Mouse (Mus musculus): ENCODE results near the gene Bphl.
"Not testable (repeated sequence)": the region's sequence is repeated elsewhere in the genome, so short reads cannot be mapped to it uniquely, and the experiment has no call there.

The Bphl gene

DNA sequence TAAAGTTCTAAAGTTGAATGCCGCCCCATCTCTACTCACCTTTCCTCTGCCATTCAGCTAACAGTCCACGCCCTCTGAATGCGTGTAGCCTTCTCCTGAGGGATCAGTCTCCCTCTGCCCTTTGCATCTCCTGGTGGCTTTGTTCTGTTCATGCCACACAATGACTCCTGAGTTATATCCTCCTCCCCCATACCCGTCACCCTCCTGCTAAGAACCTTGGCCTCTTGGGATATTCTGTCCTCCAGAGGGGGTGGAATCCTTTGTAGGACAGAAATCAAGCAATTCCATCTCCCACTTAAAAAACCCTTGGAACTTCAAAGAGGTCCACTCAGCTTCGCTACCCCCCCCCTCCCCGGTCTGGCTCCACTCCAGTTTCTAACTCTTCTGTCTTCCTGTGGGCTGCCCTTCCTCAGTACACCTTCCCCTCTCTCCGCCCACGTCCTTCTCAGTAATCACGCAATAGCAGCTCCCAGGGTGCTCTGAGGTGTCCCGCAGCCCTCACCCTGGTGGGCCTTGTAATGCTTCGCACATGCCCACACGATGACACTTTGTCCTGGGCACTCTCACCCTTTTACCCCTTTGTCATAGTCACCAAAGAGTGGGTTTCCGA, 16.4 kb downstream of the Bphl start:
- DNase-seq, result no peak

DNA sequence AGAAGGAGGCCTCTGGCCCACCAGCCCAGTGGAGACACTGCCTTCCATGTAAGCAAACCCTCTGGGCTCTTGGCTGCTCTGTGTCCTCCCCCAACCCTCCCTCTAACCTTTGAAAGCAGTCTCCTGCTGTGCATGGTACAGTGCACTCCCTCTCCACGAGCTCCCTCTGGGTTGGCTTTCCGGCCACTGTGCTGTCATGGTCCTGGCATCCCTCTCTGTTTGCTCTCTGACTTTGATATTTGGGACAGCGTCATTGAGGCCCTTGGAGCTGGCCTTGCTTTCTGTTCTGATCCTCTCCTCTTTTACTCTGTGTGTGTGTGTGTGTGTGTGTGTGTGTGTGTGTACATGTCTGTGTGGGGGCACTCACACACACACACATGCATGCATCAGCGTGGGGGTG, 17.0 kb downstream of the Bphl start:
- no peak for DNase-seq

GRCm38 (mm10) chr13:34054983-34055382, 17.6 kb downstream of the Bphl start:
- DNase-seq, result no peak

DNA sequence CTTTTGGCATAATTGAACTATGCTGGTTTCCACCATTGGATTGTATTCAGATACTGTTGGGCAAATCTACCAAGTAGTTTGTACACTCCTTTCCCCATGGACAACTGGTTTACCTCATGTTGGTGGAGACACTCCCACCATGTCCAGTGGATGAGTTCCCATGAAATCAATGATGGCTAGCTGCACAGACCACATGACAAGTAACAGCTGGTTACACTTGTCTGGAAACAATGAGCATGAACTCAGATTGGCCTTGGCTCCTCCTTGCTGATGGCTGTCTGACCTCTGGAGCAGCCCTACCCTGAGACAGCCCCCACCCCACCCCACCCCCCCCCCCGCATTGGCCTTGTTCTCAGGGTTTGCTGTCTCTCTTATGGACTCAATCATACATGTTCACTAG, 19.9 kb downstream of the Bphl start:
- DNase-seq, result no peak

DNA sequence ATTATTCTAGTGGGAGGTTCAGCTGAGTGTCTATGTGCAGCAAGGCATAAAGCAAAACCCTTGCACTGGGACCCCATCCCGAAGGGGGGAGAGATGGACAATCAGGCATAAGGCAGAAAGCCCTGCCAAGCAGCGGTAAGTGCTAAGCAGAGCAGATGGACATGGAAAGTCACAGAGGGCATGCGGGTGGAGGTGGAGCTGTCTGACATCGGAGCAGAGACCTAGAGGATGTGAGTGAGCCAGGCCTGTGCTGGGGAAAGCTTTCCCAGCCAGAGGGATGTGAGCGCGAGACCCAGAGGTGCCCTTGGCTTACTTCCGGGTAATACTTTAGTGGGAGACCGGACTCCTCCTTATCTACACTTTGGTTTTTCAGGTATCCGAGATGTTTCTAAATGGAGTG, 22.7 kb downstream of the Bphl start:
- no peak for DNase-seq

DNA sequence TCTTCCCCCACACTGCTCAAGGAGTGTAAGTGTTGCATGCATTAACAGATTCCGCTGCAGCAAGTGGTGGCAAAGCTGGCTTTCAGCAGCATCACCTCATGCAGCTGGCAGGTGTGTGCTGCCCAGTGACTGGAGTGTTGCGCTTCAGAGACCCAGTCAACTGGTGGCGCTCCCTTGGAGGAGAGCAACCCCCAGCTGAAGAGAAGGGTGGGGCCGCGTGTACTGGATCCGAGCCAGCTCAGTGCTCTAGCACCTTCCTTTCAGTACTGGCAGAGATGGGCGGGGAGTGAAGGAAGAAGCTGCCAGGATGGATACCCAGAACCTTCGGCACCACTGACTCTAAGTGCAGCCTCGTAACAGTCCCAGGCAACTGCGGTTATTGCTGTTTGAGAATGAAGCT, 25.1 kb downstream of the Bphl start:
- DNase-seq, result no peak

DNA sequence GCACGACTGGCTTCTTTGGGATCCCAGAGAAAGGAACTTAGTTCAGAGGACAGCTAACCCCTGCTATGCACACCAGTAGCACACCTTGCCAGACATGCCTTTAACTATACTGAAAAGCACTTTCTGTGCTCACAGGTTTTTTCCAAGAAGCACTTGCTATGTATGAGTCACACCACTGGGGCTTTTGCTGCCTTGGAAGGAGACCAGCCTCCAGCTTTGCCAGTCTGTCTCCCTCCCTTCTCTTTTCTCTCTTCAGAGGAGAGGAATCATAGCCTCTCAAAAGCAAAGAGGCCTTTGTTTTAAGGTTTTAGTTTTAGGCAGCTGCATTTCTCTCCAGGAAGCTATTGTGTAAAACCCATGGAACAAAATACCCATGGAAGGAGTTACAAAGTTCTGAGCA, 29.0 kb downstream of the Bphl start:
- no peak for DNase-seq

DNA sequence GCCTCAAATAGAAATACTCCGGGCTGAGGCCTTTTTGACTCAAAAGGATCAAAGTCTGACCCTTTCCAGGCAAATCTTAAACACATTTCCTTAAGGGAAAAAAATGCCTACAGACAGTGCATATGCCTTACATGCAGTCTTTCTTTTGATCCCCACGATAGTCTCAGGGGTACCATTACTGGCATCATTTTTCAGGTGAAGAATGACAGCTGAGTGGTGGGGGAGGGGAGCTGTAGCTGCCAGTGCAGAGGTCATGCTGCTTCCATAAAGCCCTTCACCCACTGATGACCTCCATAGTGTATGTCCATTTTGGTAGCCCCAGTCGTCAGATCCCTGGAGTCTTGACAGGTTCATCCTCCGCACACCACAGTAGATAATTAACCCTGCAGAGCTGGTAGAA, 32.9 kb downstream of the Bphl start:
- no peak for DNase-seq

DNA sequence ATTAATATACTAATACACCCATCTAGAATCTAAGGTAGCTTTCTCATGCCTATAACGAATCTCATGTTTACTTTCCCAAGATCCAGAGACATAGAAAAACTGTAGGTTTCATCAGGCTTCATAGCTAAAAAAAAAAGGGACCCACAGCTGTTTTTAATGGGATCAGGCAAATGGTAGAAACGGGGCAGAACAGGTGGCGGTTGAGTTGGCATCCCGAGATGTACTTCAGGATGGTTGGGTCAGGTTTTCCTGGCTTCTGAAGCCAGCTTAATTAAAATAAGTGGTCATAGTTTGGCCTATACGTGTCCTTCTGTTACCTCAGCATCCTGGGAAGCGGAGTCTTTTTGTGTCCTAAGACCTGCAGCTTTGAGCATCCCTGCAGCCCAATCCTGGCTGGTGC, 34.4 kb downstream of the Bphl start:
- DNase-seq, result no peak

DNA sequence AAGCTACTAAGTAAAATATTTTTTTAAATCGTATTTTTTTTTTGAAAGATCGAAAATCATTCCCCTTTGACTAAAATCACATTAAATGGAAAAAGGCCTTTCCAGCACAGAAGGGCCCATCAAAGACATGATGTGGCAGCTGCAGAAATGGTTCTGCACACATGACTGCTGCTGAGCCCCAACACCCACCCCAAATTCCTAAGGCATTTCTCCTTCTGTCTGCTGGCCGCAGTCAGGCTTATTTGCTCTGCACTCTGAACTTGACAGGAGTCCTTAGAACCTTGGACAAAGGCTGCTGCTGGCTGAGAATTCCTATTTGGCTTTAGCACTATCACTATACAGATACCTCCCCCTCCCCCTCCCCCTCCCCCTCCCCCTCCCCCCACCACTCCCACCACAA, 35.5 kb downstream of the Bphl start:
- no peak for DNase-seq

- DNase-seq, result not testable (repeated sequence)
These were observed 37.0 kb downstream of the Bphl start for GRCm38 (mm10) chr13:34074441-34074840.

- DNase-seq, result not testable (repeated sequence)
These were observed 38.5 kb downstream of the Bphl start for GRCm38 (mm10) chr13:34075893-34076292.

- peak; percentile 59 for DNase-seq
These were observed 39.4 kb downstream of the Bphl start for GRCm38 (mm10) chr13:34076561-34077491.

DNA sequence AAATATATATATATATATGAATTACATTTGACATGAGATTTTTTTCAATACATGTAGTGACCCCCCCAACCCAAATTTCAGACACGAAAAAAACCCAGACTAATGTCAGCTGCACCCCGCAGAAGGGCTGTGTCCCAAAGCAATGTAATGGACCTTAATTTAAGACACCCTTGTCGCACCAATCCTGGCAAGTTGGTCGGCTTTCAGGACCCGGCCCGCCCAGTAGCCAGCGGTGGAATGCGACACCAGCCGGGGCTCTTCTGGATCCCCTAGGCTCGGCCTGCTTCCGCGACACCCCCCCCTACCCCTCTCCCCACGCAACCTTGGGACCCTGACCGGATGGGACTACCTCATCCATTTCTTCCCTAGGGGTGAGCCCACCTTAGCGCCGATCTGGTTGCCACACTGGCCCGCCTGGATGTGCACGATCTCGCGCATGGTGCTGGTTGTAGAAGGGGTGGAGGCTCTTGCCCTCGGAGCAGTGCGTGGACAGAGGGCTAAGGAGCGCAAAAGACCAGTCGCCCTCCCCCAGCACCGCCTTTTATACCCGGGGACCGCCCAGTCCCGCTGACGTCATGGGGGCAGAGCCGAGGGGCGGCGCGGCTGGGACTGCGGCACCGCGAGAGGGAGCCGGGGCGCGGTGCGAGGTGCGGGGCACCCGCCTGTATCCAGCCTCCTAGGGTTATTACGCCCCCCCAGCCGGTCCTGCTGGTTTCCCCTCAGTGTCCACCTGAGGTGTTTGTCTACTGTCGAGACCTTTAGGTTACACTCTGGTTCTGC, 40.3 kb downstream of the Bphl start, which contains the start of gene Tubb2a:
Tubb2a (minus strand) TSS at position 516 of the 780 bp plus-strand sequence.
- peak; percentile 91 for DNase-seq

GRCm38 (mm10) chr13:34078500-34079280, 41.3 kb downstream of the Bphl start:
- no peak for DNase-seq

GRCm38 (mm10) chr13:34079801-34080200, 42.4 kb downstream of the Bphl start:
- DNase-seq, result no peak

GRCm38 (mm10) chr13:34081926-34082325, 44.5 kb downstream of the Bphl start:
- DNase-seq, result no peak

GRCm38 (mm10) chr13:34084026-34084750, 46.8 kb downstream of the Bphl start:
- DNase-seq, result peak; percentile 22

- no peak for DNase-seq
These were observed 49.8 kb downstream of the Bphl start for GRCm38 (mm10) chr13:34087052-34087812.

GRCm38 (mm10) chr13:34088201-34088649, 50.8 kb downstream of the Bphl start:
- not testable (repeated sequence) for DNase-seq

GRCm38 (mm10) chr13:34088871-34089288, 51.5 kb downstream of the Bphl start:
- no peak for DNase-seq

Data from cerebellum, adult 9-11 months (tissue).